Mouse (Mus musculus): ENCODE results near the gene 1700122O11Rik.

Gene 1700122O11Rik

DNA sequence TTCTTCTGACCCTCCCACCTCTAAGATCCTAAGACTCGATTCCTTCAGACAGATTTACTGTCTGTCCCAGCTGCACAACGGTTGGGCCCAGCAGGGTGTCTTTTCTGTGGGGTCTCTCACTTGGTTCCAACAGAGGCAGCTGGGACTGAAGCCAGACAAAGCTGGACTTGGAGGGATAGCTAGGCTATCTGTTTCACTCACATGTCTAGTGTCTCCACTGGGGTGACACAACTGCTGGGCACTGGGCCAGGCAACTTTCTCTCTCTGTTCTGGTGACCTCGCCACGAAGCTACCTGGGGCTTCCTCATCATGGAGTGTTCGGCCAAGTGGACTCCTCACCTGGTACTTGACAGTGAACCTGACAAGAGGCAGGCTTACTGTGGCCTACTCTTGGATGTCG is 10.4 kb downstream of the 1700122O11Rik start:
- no peak for DNase-seq

DNA sequence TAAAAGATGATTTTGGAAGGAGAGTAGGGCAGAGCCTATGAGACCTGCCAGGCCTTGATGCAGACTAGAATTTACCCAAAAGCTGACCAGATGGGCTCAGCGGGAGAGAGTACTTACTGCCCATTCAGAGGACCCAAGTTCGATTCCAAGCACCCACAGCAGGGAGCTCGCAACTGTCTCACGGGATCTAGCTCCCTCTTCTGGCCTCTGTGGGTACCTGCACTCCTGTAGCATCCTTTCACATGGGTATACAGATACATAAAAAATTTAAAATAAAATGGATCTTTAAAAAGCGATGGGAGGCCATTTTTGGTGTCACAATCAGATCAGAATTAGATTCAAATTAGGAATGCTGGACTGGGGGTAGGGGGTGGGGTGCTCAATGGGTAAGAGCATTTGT is 11.1 kb downstream of the 1700122O11Rik start:
- no peak for DNase-seq

DNA sequence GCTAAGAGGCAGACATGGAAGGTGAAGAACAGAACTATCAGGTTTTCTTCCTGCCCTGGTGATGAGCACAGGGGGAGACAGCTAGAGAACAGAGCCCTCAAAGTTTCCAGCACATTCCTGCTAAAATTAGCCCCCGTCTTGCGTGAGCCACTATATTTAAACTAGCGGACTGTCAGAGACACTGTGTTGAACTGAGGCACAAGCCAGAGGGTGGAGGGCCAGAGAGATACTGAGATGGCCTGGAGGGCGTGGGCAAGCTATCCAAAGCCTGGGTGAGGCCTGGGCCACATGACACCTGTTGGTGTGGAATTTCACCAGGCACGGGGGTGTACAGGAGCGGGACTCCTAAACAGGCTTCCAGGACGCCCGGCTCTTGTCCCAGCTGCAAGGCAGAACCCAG is 14.0 kb downstream of the 1700122O11Rik start:
- DNase-seq: no peak

DNA sequence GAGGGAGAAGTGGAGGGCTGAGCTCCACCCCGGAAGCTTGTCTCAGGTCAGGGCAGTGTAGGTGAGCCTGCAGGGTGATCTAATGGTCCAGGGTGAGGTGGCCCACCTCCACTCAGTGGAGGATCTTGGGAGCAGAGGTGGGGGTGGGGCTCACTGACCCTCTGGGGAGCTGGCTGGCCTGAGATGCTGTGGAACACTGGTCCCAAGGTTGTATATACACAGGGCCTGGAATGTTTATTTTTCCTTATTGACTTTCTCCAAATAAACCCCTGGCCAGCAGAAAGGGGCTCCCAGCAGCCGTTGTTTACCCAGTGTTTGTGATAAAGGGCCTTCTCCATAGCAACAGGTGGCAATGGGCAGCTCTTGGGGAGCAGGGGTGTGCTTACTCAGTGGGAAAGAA is 18.5 kb downstream of the 1700122O11Rik start:
- no peak for DNase-seq

DNA sequence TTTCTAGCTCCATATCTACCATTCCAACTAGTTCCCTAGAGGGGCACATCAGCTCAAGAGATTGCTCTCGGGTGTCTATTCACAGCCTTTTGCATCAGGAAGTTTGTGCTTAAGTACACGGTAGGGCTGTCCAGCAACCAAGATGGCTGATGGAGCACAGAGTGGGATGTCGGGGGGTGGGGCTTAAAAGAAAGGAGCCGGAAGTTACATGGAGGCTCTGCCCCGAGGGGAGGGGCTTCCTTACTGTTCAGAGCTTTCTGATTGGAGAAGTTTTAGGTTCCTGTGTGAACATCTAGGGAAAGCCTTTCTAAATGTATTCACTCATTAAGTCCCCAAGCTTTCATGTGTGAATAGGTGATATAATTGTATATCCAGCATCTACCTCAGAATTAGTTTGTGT is 21.5 kb downstream of the 1700122O11Rik start:
- DNase-seq: no peak

DNA sequence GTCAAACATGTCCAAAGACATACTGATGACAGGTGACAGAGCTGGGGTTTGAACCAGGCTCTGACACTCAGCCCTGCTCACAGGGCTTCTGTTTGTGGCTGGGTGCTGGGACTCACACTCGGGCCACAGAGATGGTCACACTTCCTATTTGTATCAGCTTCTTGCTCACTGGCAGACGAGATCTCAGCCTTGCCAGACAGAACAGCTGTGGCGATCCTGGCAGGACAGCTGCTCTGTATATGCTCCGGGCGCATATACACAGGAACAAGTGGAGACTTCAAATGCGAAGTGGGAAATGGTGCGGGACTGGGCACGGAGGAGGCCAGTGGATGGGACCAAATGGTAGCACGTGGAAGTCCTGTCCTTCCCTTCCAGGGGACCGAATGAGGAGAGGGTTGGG is 25.5 kb downstream of the 1700122O11Rik start:
- no peak for DNase-seq

DNA sequence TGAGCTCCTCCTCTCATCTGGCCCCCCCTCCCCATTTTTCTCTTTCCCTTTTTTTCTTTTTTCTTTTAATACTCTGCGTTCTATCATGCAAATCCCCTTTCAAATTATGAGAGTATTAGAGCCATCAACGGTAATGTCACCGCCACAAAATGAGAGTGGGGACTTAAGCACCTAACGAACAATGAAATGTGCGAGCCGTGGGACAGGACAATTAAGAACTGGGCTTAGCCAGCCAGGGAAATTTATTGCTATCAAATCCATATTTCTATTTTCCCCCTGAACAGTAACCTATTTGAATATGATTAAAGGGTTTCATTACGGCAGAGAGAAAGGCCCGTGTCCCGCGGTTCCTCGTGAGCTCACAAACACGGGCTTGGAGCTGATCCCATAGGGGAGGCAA is 27.0 kb downstream of the 1700122O11Rik start:
- DNase-seq: no peak

DNA sequence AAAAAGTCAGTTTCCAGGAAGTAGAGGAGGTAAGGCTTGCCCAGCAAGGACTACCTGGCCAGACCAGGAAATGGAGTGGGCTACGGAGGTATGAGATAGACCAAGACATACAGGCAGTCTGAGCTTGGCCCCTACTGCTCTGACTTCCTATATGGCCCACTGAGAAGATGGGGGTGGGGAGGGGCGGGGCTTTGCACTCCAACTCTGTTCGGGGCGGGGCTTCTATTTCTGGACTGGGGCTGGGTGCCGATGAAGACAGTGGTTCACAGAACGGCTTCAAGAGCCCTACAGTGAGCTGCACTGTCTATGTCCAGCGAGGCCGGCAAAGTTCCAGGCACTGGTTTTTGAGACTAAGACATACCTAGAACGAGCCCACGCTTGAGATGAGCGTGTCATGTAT is 27.8 kb downstream of the 1700122O11Rik start:
- DNase-seq: no peak

DNA sequence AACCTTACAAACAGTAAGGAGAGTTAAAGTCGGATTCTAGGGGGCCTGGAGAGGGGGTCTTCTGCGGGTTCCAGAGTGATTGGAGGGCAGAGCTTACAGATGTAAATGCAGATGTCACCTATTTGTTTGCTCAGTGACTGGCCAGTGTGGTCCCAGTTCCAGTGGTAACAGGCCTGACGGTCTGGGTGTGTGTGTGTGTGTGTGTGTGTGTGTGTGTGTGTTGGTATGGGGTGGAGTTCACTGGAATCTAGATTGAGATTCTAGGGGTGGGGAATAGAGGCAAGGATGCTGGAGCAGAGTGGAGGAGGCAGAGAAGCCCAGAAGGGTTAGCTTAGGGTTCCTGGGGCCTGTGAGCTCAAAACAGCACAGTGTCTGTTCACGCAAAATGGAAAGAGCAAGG is 32.3 kb downstream of the 1700122O11Rik start:
- no peak for DNase-seq

DNA sequence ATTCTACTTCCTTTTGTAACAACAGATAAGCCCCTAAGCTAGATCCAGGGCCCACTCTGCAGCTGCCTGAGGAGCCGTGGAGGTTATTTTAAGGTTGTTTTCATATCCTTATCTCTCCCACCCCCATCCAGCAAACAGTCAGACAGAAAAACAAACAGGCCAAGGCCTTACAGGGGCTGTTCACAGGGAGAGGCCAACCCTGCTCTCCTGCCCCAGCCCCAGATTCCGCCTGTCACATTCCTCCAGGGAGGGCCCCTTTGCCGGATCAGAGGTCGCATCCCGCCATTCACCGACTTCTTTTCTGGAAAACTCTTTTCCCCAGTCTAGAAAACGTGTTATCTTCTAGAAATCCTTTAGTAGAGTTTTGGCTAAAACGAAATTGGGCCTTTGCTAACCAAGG is 33.0 kb downstream of the 1700122O11Rik start:
- DNase-seq: no peak

DNA sequence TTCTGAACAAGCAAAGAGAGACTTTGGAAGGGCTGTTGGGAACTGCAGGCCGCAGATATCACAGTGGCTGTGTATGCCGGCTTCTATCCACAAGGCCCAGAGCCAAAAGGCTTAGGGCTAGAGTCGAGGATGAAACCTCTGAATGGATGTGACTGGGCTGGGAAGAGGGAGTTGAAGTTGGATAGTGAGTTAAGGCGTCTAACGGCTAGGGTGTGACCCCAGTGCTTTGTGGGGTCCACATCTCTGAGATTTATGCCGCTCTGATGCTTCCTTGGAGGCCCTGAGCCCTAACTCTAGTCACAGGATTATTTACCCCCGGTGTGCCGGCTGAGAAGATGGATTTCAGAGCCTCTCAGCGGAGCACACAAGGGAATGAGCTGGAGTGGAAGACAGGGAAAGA is 33.5 kb downstream of the 1700122O11Rik start:
- no peak for DNase-seq

DNA sequence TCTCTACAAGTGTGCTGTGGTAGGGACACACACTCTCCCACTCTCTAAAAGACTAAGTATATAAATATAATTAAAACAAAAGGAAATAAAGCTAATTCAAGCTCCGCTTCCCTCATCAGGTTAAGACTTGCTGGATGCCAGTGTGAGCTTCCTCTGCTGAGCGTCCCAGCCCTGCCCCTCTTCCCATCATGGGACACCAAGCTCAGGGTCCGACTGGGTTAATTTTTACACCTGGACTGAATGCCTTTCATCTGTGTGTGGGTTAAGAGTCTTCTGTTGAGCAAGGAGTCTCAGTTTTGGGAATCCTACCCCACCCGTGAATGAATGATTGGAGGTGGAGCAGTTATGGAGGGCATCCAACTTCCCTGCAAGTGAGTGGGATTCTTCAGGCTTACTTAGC is 35.6 kb downstream of the 1700122O11Rik start:
- peak; percentile 34 for DNase-seq

DNA sequence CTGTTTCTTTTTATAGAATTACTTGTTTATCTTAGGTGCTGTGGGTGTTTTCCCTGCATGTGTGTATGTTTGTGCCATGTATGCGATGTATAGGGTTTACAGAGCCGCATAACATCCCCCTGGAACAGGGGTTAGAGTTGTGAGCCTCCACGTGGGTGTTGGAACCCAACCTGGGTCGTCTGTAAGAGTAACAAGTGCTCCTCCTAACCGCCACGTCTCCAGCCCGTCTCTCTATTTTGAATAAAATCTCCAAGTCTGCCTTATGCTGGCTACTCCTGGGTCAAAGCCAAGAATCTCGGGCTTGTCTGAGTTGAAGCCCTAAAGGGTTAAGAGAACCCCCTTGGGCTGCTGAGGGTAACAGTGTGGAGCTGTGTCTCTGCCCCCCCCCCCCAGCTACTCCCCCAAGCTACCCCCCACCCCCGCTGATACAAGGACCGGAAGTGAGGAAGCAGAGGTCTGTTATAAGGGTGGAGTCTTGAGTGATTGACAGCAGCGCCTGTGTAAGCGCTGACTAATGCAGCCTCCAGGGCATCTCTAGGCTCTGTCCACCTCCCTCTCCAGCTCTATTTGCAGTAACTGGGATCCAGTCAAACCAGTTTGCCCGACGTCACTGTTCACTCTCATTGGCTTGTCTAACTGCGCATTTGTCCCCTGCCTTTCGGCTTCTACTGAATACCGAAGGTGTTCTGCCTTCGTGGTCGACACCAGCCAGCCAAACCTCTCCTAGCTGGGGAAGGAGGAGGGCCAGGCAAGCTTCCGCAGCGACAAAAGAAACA is 36.3 kb downstream of the 1700122O11Rik start:
- DNase-seq: peak; percentile 72

DNA sequence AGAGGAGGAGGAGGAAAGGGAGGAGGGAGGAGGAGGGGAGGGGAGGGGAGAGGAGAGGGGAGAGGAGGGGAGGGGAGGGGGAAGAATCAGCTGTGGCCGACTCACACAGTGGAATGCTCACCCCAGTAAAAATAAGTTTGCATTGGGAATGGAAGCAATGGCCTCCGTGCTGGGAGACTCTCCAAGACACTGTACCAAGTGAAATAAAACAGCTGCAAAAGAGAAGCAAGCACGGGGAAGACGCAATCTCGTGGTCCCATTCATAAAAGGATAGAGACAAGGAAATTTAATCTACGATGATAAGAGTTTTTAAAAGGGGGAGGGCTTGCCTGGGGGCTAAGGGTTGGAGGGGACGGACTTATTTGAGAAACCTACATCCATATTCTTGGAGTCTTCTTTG is 36.9 kb downstream of the 1700122O11Rik start:
- peak; percentile 7 for DNase-seq

DNA sequence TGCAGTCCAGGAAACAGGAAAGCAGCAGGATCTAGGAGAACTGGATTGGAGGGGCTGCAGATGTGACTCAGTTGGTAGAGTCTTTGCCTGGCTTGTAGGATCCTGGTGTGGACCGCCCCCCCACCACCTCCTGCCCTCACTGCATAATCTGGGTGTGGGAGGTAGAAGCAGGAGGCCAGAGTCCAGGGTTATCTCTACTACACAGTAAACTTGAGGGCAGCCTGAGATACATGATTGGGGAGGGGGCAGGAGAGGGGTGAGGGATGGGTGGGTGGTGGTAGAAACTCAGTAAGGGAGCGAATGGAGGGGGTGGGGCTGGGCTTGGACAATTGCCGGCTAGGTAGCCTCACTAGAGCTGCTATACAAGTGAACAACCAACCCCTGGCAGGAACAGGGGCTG is 38.3 kb downstream of the 1700122O11Rik start:
- no peak for DNase-seq

DNA sequence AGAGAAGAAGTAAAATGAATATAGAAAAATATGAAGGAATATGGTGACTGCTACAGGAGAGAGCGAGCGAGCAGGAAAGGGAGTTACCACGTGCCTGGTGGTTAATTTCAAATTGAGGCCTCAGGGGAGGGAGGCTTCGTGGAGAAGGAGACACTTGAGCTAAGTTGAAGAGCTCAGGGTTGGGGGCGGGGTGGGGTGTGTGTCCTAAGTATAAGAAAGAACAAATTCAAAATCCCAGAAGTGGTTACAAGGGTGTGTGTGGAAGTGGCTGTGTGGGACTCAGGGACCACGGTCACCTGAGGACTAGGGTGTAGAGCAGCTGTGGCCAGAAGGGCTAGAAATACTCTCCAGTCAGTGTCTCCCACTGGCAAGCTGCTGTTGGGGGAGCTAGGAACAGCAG is 38.7 kb downstream of the 1700122O11Rik start:
- DNase-seq: no peak

DNA sequence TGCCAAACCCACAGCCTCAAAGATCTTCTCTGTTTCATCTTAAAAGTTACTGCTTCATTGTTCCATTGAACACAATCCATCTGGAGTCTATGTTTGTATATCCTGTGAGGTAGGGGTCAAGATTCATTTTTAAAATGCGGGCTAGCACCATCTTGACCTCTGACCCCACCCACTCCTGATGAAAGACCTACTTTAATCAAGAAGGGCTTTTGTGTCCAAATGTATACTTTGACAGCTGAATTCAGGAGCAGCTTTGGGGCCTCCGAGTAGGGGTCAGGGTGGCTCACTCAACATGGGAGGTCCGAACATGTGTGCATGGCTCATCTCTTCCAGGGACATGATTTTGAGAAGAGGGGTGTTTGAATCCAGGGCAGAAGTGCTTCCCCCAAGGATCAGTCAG is 40.3 kb downstream of the 1700122O11Rik start:
- no peak for DNase-seq

DNA sequence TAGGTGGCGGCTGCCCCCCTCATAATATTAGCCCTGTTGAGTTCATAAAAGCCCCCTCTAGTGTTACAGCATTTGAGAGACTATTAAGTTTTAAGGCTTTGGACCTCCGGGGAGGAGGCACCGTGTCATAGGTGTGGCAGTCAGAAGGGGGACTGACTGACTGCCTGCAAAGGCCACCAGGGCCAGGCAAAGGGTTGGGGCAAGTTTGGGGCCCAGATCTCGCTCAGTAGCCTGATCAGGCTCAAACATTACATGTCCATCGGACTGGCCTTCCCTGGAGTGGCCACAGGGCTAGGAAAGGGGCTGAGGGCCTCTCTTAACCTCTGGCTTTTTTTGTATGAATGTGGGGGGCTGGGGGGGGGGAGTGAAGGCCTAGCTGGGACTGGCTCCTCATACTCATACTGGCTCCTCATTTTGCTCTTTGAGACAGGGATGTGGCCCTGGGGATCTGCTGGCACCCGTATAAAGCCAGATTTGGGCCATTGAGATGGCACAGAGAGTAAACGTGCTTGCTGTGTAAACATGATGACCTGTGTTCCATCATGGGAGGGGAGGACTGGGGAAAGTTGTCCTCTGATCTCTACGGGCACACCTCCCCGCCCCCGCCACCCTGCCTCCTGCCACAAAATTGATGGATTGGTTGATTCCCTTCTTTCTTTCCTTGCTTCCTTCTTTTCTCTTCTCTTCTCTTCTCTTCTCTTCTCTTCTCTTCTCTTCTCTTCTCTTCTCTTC is 47.5 kb downstream of the 1700122O11Rik start:
- no peak for DNase-seq

DNA sequence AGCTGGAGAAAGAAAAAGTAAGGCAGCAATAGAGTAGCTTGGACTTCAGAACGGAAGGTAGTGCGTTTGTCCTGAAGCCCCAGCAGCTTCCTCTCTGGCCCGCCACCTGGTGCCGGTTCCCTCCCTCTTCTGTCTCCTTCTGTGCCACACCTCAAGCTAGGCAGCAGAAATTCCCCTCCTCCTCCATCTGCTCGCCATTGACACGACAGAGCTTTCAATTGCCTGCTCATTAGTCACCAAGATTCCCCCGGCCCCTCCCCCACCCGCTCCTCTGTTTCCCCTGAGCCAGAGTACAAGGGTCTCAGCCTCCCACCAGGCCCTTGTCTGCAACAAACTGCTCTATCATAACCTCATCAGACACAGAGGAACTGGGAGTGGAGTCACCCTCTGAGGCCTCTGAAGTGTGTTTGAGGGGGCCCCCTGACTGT is 48.1 kb downstream of the 1700122O11Rik start:
- DNase-seq: no peak

DNA sequence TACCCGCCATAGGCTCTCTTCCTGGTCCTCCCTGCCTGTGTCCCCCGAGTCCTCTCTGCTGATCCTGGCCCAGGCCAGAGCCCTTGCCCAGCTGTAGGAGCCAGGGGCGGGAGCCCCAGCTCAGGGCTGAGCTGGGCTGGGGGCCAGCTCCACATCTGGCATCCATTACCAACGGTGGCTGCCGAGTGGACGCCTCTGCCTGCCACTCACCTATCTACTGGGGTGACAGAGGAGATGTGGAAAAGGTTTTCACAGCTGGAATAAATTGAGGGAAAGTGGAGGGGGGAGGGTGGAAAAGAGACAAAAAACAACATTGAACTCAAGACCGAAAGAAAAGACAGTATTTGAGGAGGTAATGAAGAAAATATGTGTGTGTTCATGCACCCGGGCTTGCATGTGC is 49.3 kb downstream of the 1700122O11Rik start:
- DNase-seq: no peak

DNA sequence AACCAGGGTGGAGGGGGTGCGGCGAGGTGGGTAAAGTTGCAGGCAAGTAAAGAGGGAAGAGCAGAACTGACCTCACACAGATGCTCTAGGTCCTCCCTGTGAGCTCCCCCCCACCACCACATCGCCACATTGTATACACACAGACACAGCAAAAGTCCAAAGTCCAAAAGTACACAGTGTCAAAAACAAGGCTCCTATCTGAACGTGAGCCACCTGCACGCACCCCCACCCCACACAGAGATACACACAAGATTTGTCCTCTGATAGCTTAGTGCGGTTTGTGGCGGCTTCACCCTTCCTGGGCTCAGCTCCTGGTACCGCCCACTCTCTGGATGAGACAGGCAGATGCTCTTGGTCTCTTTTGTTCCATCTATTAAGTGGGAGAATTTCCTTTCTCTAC is 50.0 kb downstream of the 1700122O11Rik start:
- no peak for DNase-seq

All from kidney, adult 18-20 months (tissue).